Mouse (Mus musculus): ENCODE results near the gene Ttc8. TPM values are rescaled to one million over a fixed set of nuclear protein-coding genes. Genes with fewer than 3 reads are reported as not detected.

Ttc8 gene
- polyA plus RNA-seq, 1 experiment = 6.2 TPM

GRCm38 (mm10) chr12:98997046-98997445, 76.7 kb downstream of the Ttc8 start:
- H3K27me3 ChIP-seq (ENCODE audit: control insufficient read depth, insufficient read depth, insufficient read length) = no peaks in the 10 kb centered on the region
- H3K79me2 ChIP-seq (ENCODE audit: control insufficient read depth, insufficient read depth) = no peaks in the 10 kb centered on the region
- TF ChIP-seq MYOD1 (IDR thresholded peaks at IDR 0.05; ENCODE audit: control insufficient read depth in 1 of 3, insufficient read length in 2 of 3, low read depth in 2 of 3) = no peak
- no peak for TF ChIP-seq TCF12 (IDR thresholded peaks at IDR 0.05; ENCODE audit: insufficient read depth, poor library complexity, severe bottlenecking)
- no peak for TF ChIP-seq REST (IDR thresholded peaks at IDR 0.05; ENCODE audit: insufficient read depth, insufficient read length)
- TF ChIP-seq USF1 (IDR thresholded peaks at IDR 0.05; ENCODE audit: low read depth) = no peak
- TF ChIP-seq POLR2A (IDR thresholded peaks at IDR 0.05; ENCODE audit: insufficient read length, low read depth) = no peak
- TF ChIP-seq E2F4 (IDR thresholded peaks at IDR 0.05; ENCODE audit: insufficient read depth) = no peak
- no peak for TF ChIP-seq TCF3 (IDR thresholded peaks at IDR 0.05; ENCODE audit: insufficient read length, low read depth)
- no peak for TF ChIP-seq MYOG (IDR thresholded peaks at IDR 0.05; ENCODE audit: control insufficient read depth in 1 of 3, insufficient read depth in 1 of 3, insufficient read length in 2 of 3, low read depth in 2 of 3)
- TF ChIP-seq CEBPB (IDR thresholded peaks at IDR 0.05; ENCODE audit: insufficient read depth, poor library complexity, severe bottlenecking) = no peak
- H3K36me3 ChIP-seq (ENCODE audit: control insufficient read depth, insufficient read depth) = no peaks in the 10 kb centered on the region
- H3K4me3 ChIP-seq = no peak overlapping the region
- peak overlapping the region; percentile 55 for H3K4me2 ChIP-seq (ENCODE audit: low read depth)
- H3ac ChIP-seq (ENCODE audit: control insufficient read depth, insufficient read length) = no peak overlapping the region

DNA sequence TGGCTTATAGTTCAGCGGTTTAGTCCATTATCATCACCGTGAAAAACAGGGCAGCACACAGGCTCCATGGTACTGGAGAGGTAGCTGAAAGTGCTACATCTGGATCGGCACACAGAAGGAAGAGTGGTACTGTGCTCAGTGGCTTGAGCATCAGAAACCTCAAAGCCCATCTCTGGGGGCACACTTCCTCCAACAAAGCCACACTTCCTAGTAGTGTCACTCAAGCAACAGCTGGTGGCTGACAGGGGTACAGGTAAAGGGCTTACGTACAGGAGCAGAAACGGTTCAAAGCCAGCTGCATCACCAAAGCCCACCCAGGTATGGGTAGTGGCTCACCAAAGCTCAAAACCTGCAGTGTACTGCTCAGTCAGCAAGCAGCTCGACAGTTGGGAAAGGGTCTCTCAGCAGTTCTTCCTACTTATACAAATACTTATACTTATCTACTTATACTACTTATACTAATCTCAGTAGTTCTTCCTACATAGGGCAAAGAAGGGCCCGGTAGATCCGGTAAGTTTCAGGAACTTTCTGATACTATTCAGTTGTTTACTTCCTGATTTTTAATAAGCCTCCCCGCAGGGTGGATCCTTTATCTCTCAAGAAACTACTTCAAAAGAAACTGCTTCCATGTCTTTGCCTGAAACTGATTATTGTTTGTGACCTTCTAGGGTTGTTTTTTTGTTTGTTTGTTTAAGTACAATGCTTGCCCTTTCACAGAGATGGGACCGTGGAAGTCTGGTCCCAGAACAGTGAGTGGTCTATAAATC, 78.5 kb downstream of the Ttc8 start:
- H3K27me3 ChIP-seq (ENCODE audit: control insufficient read depth, insufficient read depth, insufficient read length) = no peaks in the 10 kb centered on the region
- no peak overlapping the region for H3K4me2 ChIP-seq (ENCODE audit: low read depth)
- no peak for TF ChIP-seq CEBPB (IDR thresholded peaks at IDR 0.05; ENCODE audit: insufficient read depth, poor library complexity, severe bottlenecking)
- no peak for TF ChIP-seq TCF3 (IDR thresholded peaks at IDR 0.05; ENCODE audit: insufficient read length, low read depth)
- no peak for TF ChIP-seq POLR2AphosphoS2 (IDR thresholded peaks at IDR 0.05; ENCODE audit: insufficient read length, low read depth)
- no peak for TF ChIP-seq E2F4 (IDR thresholded peaks at IDR 0.05; ENCODE audit: insufficient read depth)
- no peak for TF ChIP-seq MAX (IDR thresholded peaks at IDR 0.05; ENCODE audit: low read depth)
- TF ChIP-seq SRF (IDR thresholded peaks at IDR 0.05; ENCODE audit: control insufficient read depth, insufficient read length, low read depth) = no peak
- TF ChIP-seq MYOG (IDR thresholded peaks at IDR 0.05; ENCODE audit: control insufficient read depth in 1 of 3, insufficient read depth in 1 of 3, insufficient read length in 2 of 3, low read depth in 2 of 3) = no peak
- TF ChIP-seq MYOD1 (IDR thresholded peaks at IDR 0.05; ENCODE audit: control insufficient read depth in 1 of 3, insufficient read length in 2 of 3, low read depth in 2 of 3) = no peak
- no peak for TF ChIP-seq TCF12 (IDR thresholded peaks at IDR 0.05; ENCODE audit: insufficient read depth, poor library complexity, severe bottlenecking)
- no peak for TF ChIP-seq POLR2A (IDR thresholded peaks at IDR 0.05; ENCODE audit: insufficient read length, low read depth)
- TF ChIP-seq USF1 (IDR thresholded peaks at IDR 0.05; ENCODE audit: low read depth) = no peak
- no peaks in the 10 kb centered on the region for H3K79me2 ChIP-seq (ENCODE audit: control insufficient read depth, insufficient read depth)
- no peak overlapping the region for H3ac ChIP-seq (ENCODE audit: control insufficient read depth, insufficient read length)
- no peak overlapping the region for H3K4me3 ChIP-seq
- no peaks in the 10 kb centered on the region for H3K36me3 ChIP-seq (ENCODE audit: control insufficient read depth, insufficient read depth)

DNA sequence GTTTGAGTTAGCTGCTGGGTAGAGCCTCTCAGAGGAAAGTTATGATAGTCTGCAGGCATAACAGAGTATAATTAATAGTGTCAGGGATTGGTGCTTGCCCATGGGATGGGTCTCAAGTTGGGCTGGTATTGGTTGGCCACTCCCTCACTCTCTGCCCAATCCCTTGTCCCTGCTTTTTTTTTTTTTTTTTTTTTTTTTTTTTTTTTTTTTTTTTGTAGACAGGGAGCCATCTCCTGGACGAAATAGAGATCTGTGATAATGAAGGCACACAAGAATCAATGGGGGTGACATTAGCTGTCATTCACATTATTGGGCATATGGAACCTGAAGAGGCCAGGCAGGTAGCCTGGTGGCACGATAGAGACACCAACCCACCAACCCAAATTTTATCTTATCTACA, 79.9 kb downstream of the Ttc8 start:
- no peak overlapping the region for H3K4me2 ChIP-seq (ENCODE audit: low read depth)
- H3K79me2 ChIP-seq (ENCODE audit: control insufficient read depth, insufficient read depth) = no peaks in the 10 kb centered on the region
- TF ChIP-seq E2F4 (IDR thresholded peaks at IDR 0.05; ENCODE audit: insufficient read depth) (no peak), TCF3 (IDR thresholded peaks at IDR 0.05; ENCODE audit: insufficient read length, low read depth) (no peak), MAX (IDR thresholded peaks at IDR 0.05; ENCODE audit: low read depth) (no peak), MYOG (IDR thresholded peaks at IDR 0.05; ENCODE audit: control insufficient read depth in 1 of 3, insufficient read depth in 1 of 3, insufficient read length in 2 of 3, low read depth in 2 of 3) (no peak), USF1 (IDR thresholded peaks at IDR 0.05; ENCODE audit: low read depth) (no peak), POLR2A (IDR thresholded peaks at IDR 0.05; ENCODE audit: insufficient read length, low read depth) (no peak)
- H3ac ChIP-seq (ENCODE audit: control insufficient read depth, insufficient read length) = no peak overlapping the region
- H3K27me3 ChIP-seq (ENCODE audit: control insufficient read depth, insufficient read depth, insufficient read length) = no peaks in the 10 kb centered on the region
- H3K36me3 ChIP-seq (ENCODE audit: control insufficient read depth, insufficient read depth) = no peaks in the 10 kb centered on the region
- no peak overlapping the region for H3K4me3 ChIP-seq

DNA sequence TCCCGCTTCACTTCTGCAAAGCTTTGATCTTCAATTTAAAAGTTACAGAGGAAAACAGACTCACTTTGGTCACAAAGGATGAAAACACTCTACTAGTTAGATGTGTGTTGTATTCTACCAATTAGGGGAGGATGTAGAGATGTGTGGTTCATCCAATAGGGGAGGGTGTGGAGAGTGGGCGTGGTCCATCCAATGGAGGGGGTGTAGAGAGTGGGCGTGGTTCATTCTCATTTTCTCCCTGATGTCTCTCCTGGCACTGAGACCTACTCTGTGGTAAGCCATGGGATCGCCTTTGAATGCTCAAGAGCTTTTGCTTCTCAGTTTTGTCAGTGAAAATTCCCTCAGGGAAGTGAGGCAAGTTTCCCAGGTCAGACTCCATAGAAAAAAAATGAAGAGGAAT, 82.7 kb downstream of the Ttc8 start:
- Histone ChIP-seq H3K27me3 (ENCODE audit: control insufficient read depth, insufficient read depth, insufficient read length) (no peaks in the 10 kb centered on the region), H3K36me3 (ENCODE audit: control insufficient read depth, insufficient read depth) (no peaks in the 10 kb centered on the region), H3K4me3 (no peak overlapping the region), H3ac (ENCODE audit: control insufficient read depth, insufficient read length) (no peak overlapping the region), H3K79me2 (ENCODE audit: control insufficient read depth, insufficient read depth) (no peaks in the 10 kb centered on the region), H3K4me2 (ENCODE audit: low read depth) (no peak overlapping the region)
- no peak for TF ChIP-seq MAX (IDR thresholded peaks at IDR 0.05; ENCODE audit: low read depth)
- TF ChIP-seq POLR2A (IDR thresholded peaks at IDR 0.05; ENCODE audit: insufficient read length, low read depth) = no peak
- no peak for TF ChIP-seq USF1 (IDR thresholded peaks at IDR 0.05; ENCODE audit: low read depth)
- no peak for TF ChIP-seq SRF (IDR thresholded peaks at IDR 0.05; ENCODE audit: control insufficient read depth, insufficient read length, low read depth)
- TF ChIP-seq CEBPB (IDR thresholded peaks at IDR 0.05; ENCODE audit: insufficient read depth, poor library complexity, severe bottlenecking) = no peak
- no peak for TF ChIP-seq TCF3 (IDR thresholded peaks at IDR 0.05; ENCODE audit: insufficient read length, low read depth)

DNA sequence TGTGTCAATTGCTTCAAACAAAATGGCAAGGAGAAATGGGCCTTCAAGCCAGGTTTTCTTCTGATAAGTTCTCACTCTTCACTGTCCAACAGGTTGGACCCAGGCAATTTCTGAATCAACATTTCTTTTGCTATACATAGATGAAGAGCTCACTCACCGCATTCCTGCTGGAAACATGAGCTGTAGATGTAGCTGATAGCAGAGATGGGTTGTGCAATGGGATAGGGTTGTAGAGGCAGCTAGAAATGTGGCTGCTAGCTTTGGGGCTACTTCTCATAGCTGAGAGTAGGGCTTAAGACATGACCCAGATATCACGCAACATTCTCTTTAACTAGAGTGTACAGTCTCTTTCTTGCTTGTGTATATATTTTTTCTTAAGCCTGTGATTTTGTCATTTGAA, 84.4 kb downstream of the Ttc8 start:
- Histone ChIP-seq H3K4me3 (no peak overlapping the region), H3K36me3 (ENCODE audit: control insufficient read depth, insufficient read depth) (no peaks in the 10 kb centered on the region), H3ac (ENCODE audit: control insufficient read depth, insufficient read length) (no peak overlapping the region), H3K79me2 (ENCODE audit: control insufficient read depth, insufficient read depth) (no peaks in the 10 kb centered on the region), H3K4me2 (ENCODE audit: low read depth) (no peak overlapping the region), H3K27me3 (ENCODE audit: control insufficient read depth, insufficient read depth, insufficient read length) (no peaks in the 10 kb centered on the region)
- TF ChIP-seq CEBPB (IDR thresholded peaks at IDR 0.05; ENCODE audit: insufficient read depth, poor library complexity, severe bottlenecking) = peak; percentile 59; the same call in 1 of the 2 replicates
- no peak for TF ChIP-seq MYOD1 (IDR thresholded peaks at IDR 0.05; ENCODE audit: control insufficient read depth in 1 of 3, insufficient read length in 2 of 3, low read depth in 2 of 3)

Measured in myocyte (in vitro differentiated cells).